Mouse (Mus musculus): ENCODE results near the gene Adamts9.

The Adamts9 gene

DNA sequence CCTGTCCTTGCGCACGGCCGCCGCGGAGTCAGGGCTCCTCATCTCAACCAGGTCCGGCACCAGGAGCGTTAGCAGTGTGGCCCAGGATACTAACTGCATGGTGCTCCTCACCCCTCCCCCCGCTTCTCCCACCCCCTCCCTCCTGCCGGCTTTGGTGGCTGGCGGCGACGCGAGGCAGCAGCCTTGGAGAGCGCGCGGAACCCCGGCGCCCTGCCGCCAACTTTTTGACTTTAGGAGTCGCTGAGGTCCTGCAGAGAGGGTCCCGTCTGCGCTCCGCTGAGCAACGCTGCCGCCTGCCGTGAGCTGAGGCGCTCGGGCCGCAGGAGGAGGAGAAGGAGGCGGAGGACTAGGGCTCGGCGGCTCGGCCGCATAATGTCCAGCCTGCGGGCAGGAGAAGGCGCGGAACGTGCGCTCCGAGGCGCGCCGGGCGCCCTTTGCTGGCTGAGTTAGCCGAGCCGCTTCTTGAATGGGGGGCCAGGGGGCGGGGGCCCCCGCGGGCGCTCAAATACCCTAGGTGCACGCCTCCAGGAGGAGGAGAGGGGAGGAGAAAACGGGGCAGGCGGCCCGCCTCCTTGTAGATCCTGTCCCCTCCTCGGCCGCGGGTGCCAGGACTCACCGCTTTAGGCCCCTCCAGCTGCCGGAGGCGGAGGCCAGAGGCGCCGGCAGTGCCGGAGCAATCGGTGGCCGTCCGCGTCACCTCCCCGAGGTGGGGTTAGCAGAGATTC is at the start of gene Adamts9:
TSS of gene Adamts9 (minus strand) at position 436 of the 725 bp plus-strand sequence.
- DNase-seq (ENCODE audit: low spot score) = peak; percentile 41

DNA sequence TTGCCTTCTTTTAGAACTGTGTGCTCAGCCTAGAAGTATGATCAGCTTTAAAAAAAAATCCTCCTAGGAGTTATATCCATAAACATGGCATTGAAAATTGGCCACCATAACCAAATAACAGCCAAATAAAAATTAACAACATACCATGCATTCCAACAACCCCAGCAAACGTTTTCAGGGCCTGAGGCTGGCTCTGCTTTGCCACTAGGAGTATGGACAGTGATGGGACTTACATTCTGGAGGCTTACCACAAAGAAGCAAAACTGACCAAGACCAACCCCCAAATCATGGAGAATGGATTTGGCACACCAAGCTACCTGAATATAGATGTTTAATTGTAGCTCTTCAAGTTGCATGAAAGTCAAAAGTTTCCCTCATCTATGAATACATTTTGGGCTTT is 48.3 kb upstream of the Adamts9 start:
- DNase-seq (ENCODE audit: low spot score) = no peak

DNA sequence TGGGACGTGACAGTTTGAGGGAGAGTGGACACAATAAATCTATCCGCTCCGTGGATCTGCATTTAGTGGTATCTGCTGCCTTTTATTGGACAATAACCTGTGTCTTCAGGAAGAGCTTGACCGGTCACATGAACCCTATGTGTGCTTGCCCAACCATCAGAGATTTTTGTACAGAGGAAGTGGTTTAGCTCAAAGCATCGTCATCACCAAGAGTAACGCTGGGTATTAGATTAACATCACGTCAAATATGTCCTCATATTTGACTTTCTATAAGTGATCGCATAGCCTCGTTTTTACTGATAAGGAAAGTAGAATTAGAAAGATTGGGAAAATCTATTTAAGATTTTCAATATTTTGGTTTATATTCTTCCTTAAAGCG is 45.3 kb upstream of the Adamts9 start:
- no peak for DNase-seq (ENCODE audit: low spot score)

DNA sequence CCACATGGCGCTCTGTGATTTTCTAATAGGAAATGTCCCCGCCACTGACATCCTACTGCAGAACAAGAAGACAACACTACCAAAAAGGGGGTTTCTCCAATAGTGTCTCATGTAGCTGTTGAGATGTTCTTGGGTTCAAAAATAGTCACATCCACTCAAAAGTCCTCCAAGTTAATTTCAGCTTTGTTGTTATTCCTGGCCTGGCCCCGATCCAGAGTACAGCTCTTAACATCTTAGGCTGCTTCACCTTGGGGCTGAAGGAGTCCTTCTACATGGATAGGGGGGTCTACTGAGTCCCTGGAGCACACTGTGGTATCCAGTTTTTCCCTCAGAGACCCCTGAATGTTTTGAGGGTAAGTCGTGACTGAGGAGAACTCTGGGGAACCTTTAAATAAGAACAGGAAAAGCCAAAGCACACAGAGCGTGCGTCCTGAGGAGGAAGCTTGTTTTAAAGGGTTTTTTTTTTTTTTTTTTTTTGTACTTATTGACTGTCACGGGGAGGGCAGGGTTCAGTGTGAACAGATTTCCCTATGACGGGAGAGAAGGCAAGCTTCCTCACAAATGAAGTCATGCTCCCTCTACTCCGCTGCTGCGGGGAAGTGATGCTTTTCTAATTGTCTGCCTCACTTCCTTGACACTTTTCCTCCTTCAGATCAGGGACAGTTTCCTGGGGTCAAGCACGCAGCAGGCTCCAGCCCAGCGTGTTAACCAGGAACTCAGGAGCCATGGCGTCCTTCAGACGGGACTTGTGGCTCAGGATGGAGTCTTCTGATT is 44.7 kb upstream of the Adamts9 start:
- DNase-seq (ENCODE audit: low spot score) = no peak

DNA sequence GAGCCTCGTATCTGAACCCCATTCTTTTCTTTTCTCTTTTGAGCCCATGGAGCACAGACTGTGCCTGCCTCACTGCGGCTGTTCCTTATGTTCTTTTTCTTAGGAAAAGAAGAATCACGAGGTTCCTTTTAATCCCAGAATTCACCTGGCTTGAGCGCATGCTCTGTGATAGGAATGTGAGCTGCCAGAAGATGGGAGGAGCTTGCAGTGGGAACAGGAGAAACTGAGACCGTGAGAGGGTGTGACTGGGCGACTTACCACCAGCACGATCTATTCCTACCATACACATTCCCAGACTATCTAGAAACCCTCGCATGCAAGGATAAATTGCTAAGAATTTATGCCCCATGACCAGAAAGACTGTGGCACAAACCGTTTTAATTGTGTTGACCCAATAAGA is 44.1 kb upstream of the Adamts9 start:
- no peak for DNase-seq (ENCODE audit: low spot score)

DNA sequence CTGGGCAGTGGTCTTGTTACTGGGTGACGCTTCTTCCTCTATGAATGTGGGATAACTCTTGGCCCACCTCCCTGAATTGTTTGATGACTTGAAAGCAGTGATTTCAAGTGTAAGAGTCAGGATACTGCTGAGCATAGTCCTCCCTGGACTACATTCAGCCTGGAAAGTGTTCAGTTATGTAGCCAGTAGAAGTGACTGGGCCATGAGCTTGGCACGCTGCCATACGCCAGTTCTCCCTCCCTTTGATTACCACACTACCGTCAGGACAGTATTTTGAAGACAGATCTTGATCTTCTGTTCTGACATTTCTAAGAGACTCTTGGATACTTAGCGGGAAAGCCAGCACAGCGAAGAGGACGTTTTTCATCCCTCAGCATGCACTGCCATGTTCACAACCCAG is 40.1 kb upstream of the Adamts9 start:
- DNase-seq (ENCODE audit: low spot score) = peak; percentile 17

DNA sequence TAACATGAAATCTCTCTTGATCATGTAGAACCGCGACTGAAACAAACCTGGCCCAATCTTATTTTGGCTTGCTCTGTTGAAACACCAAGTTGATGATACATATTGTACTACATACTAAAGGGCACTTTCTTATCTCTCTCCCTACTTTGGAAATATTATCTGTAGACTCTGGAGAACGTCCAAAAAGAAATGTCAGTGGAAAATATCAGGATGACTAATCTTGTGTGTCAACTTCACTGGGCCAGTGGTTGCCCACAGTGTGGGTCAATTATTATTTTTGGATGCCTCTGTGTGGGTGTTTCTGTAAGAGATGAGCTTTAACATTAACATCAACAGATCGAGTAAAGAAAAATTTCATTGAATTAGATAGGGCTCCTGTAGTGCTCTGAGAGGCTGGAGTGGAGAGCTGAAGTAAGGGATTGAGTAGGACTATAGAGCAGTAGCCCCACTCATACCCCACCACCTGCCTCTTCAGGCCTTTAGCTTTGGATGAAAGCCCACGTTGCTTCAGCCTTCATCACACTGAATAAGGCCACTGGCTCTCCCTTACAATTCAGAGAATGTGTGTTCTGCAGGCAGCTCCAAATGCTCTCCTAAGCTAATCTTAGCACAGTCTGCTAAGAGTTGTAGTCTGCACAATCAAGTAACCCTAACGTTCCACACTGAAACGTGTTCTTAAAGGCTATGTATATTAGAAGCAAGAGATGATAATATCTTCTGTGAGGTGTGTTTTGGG is 38.3 kb upstream of the Adamts9 start:
- no peak for DNase-seq (ENCODE audit: low spot score)

DNA sequence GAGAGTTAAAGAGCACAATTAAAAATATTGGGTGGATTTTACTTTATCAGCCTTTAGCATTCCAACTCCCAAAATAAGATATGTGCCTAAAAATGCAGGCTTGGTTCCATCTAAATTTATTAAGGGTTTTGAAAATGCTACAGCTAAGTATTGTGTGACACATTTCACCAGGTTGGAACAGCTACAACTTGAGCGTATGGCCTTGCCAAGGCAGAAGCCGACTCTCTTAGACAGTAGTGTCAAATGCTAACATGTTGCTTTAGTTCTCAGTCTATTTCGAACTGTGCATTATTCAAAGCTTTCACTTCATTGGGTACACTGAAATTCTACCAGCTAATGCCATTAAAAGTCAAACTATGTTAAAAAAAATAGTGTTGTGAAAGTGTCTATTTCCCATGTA is 30.0 kb upstream of the Adamts9 start:
- no peak for DNase-seq (ENCODE audit: low spot score)

DNA sequence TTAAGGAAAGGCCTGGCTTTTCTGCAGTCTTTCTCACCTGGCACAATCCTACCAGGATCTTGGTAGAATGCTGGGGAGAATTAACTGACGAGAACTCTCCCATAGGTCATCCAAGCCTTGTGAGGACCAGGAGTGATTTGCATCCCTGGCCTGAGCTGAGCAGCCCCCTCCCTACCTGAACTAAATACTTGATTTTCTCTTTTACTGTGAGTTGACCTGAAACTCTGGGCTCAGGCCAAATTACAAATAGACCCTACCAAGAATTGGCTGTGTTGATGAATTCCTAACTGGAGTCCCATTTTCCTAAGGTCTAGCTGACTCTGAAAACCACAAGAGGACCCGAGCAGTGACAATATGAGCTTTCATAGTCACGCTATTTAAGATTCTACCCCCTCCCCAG is 25.4 kb upstream of the Adamts9 start:
- DNase-seq (ENCODE audit: low spot score) = no peak

DNA sequence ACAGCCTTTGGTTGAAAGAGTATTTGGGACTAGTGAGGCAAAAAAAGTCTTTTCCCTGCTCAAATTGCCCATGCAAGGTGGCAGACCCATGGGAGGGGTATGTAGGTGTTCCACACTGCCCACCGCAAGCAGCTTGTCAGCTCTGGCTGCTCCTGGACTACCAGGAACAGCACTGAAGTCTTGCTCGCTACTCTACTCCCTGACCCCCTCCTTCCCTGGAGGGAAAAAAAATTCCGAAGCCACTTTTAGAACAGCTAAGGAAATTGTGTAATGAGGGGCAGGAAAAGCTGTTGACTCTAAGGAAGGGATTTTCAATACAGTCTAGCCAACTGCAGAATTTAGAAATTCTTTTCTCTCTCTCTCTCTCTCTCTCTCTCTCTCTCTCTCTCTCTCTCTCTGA is 24.9 kb upstream of the Adamts9 start:
- no peak for DNase-seq (ENCODE audit: low spot score)

DNA sequence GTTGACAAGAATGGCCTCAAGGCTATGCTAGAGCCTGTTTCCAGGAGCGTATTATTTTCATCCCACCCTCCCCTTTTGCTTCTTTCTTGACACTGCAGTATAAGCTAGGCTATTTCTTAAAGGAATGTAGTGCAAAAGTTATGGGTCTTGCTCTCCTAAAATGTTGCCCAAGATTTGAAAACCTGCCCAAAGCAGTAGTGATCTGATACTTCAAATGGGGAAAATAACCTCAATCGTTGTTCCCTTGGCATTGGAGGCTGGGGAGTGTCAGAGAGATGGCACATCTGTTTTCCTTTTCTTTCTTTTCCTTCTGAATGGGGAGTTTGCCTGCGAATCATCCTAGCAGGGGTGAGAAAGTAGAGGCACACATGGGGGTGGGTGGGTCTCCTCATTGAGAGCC is 19.7 kb upstream of the Adamts9 start:
- no peak for DNase-seq (ENCODE audit: low spot score)

DNA sequence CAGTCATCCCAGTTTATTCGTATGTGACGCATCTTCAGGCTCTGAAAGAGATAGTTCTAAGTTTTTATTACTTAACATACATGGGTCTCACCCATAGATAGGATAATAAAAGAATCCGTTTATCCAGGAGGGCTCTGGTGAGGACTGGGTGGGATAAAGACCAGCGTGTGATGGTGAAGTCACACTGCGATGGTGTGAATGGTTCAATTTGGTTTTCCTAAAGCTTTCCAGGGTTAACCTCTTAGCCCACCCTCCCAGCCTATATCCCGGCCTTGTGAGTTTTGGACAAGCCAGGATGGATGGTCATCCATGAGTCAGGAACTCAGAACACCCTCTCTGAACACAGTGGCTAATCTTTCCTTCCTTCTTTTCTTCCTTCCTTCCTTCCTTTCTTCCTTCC is 17.7 kb upstream of the Adamts9 start:
- no peak for DNase-seq (ENCODE audit: low spot score)

DNA sequence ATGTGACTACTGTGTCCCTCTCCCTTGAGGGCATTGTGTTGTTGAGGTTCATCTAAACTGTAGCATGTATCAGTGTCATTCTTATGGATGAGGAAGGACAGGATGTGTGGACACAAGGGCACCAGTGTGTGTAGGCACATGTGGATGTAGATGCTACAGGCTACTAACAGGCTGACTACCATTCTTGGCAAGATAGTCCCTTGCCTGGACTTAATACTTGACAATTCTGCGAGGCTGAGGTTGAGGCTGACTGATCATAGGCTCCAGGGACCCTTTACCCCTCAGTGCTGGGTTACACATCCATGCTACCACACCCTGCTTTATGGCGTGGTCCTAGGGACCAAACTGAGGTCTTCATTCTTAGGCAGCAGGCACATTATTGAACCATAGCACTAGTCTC is 16.1 kb upstream of the Adamts9 start:
- DNase-seq (ENCODE audit: low spot score) = no peak

DNA sequence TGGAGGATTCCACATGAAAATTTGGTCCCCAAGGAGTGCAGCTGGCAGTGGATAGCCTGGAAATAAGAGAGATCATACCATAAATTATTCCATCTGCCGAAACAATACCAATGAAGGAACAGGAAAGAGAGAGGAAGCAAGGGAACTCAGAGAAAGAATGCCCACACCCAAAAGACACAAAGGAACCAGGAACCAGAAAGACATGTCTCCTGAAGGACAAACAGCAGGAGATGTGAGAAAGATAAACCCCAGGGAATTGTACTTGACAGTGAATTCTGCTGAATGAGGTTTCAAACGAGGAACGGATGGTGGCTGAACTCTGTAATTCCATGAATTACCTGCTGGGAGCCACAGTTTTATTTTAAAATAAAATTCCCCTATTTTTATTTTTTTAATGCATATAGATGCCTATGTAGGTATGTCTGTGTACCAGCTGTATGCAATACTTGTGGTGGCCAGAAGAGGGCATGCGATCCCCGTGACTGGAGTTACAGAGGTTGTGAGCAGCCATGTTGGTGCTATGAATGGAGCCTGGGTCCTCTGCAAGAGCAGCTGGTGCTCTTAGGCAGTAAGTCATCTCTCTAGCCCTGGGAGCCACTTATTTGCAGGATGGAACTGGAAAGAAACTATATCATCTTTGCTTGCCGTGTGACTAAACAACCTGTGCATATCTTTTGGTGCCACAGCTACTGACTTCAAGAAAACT is 4.2 kb upstream of the Adamts9 start:
- no peak for DNase-seq (ENCODE audit: low spot score)

DNA sequence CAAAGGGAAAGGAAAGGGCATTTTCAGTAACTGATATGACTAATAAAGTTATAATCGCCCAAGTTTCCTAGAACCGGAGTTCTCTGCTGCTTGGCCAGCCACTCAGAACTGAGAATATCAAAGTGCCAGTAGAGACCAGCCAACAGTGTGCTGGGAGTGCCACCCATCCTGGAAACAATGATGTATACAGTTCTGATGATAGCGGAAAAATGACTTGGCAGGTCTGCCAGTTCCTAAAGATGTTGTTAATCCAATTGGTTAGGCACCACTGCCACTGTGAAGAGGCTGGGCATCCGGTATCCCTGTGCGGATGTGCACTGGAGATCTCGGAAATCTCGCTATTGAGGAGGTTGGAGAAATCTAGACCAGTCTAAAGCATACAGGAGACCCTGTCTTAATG is 1.4 kb upstream of the Adamts9 start:
- peak; percentile 16 for DNase-seq (ENCODE audit: low spot score)

DNA sequence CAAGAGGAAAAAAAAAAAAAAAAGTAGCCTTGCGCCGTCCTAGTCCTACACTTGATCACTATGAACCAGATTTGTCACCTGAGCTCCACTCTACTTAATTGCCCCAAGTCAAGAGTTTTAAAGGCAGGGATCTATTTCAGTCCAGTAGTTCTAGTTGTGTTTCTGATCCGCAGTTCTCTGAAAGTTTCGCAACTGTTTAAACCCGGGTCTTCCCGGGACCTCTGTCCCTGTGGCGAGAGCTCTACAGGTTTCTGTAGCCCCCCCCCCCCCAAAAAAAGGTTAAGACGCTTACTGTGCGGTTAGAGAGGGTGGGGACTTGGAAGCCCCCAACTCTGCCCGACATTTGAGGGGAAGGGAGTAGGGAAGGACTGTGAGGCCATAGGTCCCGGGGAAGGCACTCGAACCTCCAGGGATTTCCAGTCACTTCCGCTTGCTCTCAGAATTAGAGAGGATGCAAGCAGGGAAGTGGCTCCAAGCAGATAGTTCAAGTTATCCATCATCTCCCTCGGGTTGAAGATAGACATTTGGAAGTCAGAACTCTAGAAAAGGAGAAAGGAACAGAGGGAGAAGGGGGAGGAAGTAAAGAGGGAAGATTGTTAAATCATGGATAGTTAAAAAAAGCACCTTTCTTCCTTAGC is 875 bp upstream of the Adamts9 start:
- DNase-seq (ENCODE audit: low spot score) = no peak

DNA sequence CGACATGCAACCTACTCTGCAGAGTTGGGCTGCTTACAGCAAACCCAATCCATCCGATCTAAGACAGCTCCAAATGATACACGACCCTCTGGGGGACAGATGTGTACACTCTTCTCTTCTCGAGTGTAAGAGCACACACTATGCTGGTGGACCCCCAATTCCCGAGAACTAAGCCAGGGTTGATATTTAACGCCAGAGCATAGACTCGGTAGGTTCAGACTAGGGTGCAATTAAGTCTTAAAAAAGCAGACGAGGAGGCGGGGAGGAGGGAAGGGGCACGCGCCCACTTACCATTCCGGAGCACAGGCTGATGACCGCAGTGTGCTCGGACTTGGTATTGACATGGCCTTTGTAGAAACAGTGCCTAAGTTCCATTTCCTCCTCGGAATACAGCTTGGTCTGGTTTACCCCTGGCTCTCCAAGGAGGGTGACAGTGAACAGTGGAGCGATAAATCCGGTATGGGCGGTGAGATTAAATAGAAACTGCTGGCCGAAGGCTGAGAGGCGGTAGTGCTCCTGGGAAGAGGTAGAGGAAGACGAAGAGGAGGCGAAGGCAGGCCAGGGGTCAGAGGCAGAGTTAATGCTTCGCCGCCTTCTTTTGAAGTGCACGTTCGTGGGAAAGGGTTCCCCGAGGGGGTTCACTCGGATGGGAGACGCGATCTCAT is 1.4 kb downstream of the Adamts9 start:
- DNase-seq (ENCODE audit: low spot score) = no peak

DNA sequence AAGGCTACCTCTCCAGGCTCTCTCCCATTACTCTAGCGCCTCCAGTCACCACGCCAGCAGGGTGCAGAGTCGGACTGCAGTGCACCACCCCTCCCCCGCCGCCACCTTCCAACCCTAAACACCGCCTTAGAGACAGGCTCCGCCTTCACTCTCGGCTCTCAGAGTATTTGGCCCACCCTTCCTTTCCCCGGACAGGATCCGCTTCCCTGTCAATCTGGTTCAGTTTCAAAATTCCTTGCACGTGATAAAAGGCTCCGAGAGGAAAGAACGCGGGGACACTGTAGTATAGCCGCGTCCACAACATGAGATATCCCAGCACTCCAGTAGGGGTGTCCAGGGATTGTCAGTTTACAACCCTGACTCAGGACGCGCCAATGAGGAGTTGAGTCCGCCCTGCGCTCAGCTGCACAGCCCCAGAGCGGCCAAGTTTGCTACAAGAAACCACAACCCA is 2.0 kb downstream of the Adamts9 start:
- DNase-seq (ENCODE audit: low spot score) = peak; percentile 37

DNA sequence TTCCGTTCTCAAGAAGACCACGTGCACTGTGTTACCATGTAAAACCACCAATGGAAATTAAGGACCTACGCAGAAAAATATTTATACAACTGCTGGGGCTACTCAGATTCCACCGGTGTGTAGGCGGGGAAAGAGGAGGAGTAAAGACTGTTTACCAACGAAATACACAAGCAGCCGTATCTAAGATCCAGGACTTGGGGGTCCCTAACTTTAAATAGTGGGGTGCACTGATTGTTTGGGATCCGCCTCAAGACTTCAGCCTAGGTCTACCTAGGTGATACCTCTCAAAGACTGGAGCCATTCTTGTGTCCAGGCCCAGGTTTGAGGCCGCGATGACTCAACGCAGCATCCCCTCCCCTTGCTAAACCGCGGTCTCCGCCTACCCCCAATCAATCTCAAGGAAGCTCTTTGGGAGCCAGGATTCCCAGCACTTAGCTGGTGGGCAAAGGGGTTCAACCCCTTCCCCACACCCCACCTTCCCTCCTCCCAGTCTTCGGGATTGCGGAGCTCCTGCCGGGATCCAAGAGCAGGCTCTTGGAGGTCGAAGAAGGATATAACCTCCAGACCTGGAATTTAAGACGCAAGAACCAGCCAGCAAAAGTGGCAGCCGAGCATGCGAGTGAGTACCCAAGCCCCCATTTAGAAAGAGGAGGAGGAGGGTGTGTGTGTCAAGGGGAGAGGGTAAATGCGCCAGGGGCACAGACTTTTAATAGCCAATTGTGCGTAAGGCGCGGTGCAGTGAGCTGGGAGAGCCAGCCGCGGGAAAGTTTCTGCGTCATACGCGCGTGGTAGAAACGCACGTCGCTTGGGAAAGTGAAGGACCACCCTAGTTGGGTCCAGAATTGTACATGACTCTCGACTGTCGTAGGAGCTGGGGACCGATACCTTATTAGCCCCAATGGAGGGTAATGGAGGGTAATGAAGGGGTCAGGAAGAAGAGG is 2.8 kb downstream of the Adamts9 start:
- no peak for DNase-seq (ENCODE audit: low spot score)

DNA sequence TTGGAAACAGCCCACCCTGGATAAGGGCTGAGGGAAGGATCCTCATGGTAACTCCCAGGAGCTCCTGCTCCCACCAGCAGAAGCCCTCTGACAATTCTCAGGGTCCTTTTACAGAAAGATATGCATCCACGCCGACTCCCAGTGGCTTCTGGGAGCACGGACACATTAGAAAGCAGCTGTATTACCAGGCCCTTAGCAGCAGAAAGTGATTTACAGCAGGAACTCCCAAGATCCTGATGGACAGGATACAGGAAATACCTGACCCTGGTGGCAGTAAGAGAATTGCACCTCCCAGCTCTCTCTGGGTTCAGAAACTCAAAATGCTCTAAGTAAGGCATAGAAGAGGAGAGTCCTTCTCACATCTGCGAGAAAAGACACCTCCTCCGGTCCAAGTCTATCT is 15.0 kb downstream of the Adamts9 start:
- no peak for DNase-seq (ENCODE audit: low spot score)

Measured in MN1 (cell line).